Mouse (Mus musculus) limb, embryonic 15.5 days (tissue): ENCODE measurements around the gene Tbc1d9. TPM values are rescaled to one million over a fixed set of nuclear protein-coding genes. Genes with fewer than 3 reads are reported as not detected.

ENCODE experiments used
- ATAC-seq: fragments of 200-750 bp; cut with Nextera tagmentation; 2 replicates; pipeline ENCODE4 v1.8.0; 2017; ENCODE audit warnings: low read depth, moderate TSS enrichment; ENCODE audit not compliant: insufficient number of reproducible peaks, low FRiP score, low TSS enrichment
- H3K27ac ChIP-seq: fragments of 300-500 bp; sonication (generic); 2 replicates; pipeline ENCODE4 v1.5.1; 2015; ENCODE audit warnings: moderate library complexity, mild to moderate bottlenecking, inconsistent platforms
- H3K27me3 ChIP-seq: fragments of 300-500 bp; sonication (generic); 2 replicates; pipeline ENCODE4 v1.6.1; 2015; ENCODE audit warnings: inconsistent platforms
- H3K36me3 ChIP-seq: fragments of 300-500 bp; sonication (generic); 2 replicates; pipeline ENCODE4 v1.6.1; 2015; ENCODE audit warnings: inconsistent platforms
- H3K4me1 ChIP-seq: fragments of 300-500 bp; sonication (generic); 2 replicates; pipeline ENCODE4 v1.6.1; 2015; ENCODE audit warnings: inconsistent platforms
- H3K4me2 ChIP-seq: fragments of 300-500 bp; sonication (generic); 2 replicates; pipeline ENCODE4 v1.6.1; 2015; ENCODE audit warnings: mild to moderate bottlenecking, inconsistent platforms
- H3K4me3 ChIP-seq: fragments of 300-500 bp; sonication (generic); 2 replicates; pipeline ENCODE4 v1.5.1; 2015; ENCODE audit warnings: mild to moderate bottlenecking, inconsistent platforms
- H3K9ac ChIP-seq: fragments of 300-500 bp; sonication (generic); 2 replicates; pipeline ENCODE4 v1.6.1; 2015; ENCODE audit warnings: inconsistent platforms
- H3K9me3 ChIP-seq: fragments of 300-500 bp; sonication (generic); 2 replicates; pipeline ENCODE4 v1.6.1; 2016; ENCODE audit warnings: inconsistent platforms
- WGBS: fragments of 180-500 bp; shearing (Covaris S2); methylation state at CpG from one replicate; pipeline ENCODE4 v1.1.7; 2015; 5-methylcytosine and 5-hydroxymethylcytosine counted together
- polyA plus RNA-seq: library from polyadenylated mRNA; unstranded; fragments of >200 nt; fragmentation: Nextera tagmentation; extraction: Ambion mirVana; gene quantifications from 2 replicates; pipeline ENCODE4 v1.2.1, GENCODE M21; 2015

Tbc1d9 gene
- polyA plus RNA-seq = 0.67 and 1.4 TPM in 2 replicates

DNA sequence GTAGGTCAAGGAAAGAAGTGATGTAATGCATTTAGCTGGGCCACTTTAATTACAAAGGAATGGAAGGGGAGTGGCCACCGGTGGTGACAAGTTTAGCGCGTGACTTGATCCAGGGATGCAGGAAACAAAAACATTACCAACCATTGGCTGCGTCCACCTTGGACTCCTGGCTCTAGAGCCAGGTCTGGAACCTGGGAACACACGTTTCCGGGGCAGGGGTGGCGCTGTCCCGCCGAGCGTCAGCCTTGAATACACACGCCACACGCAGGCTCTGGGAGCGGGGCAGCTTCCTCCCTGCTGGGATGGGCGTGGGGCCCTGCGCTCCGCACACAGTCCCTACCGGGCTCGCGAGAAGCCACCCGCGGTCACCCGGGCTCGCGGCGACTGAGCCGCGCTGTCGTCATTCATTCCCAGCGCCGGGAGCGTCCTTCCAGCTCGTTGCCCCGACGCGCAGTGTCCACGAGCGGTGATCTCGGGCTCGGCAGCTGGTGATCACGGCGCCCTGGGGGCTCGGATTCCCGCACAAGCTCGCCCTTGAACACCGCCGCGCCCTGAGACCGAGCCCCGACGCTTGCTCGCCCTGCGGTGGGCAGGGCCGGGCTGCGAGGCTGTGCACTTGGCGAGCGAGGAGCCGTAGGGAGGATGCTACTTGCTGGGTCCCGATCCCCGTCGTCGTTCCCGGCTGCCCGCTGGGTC, at the start of gene Tbc1d9:
Gene Tbc1d9 (plus strand): TSS at position 118 of the 696 bp plus-strand sequence.
- ATAC-seq = peak; percentile 85; the same call in 1 of the 2 replicates
- WGBS = under 1% methylated on average over 63 of the region's 63 CpGs
- Histone ChIP-seq H3K4me2 (peak within 1 kb of the TSS; percentile 93), H3K4me3 (peak within 1 kb of the TSS; percentile 69), H3K4me1 (peaks cover 13% of the 10 kb centered on the region), H3K9me3 (no peaks in the 10 kb centered on the region), H3K27ac (peak within 1 kb of the TSS; percentile 74), H3K36me3 (no peaks in the 10 kb centered on the region), H3K27me3 (peaks cover 10% of the 10 kb centered on the region; the same call in 1 of the 2 replicates), H3K9ac (peak within 1 kb of the TSS; percentile 72)

DNA sequence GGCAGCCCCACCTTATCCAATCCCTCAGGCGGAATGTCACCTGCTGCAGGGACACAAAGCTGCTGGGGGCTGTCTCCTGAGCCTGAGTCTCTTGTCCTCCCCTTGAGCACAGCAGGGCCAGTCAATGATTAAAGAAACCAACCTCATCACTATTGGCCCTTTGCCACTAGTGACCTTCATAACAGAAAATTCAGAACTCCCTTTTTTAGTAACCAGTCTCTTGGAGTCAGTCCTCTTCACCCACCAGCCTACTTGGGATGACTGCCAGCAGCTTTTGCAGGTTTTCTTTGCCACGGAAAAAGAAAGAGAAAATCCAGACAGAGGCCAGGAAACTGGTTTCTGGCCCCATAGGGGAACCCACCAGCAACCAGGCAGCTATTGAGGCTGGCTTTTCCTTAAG, 30.1 kb upstream of the Tbc1d9 start:
- ATAC-seq = no peak
- no peaks in the 10 kb centered on the region for H3K9me3 ChIP-seq

DNA sequence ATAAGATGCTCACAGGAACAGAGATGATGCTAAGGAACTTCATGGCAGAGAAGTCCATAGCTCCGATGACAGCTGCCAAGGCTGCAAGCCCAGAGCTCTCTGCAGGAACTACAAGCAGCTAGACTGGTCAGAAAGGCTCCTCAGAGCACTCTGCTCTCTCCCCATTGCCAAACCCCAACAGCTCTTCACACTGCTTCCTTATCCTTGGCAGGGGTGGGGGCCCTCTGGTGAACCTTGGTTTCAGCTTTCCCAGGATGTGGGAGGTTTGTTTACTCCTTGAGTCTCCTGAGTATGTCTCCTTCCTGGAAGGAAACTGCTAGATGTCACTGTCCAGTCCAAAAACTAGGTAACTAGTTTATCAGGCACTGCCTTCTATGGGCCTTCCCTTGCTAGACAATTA, 25.1 kb upstream of the Tbc1d9 start:
- Histone ChIP-seq H3K4me3 (no peak overlapping the region), H3K27ac (no peak overlapping the region), H3K9ac (no peak overlapping the region), H3K36me3 (no peaks in the 10 kb centered on the region), H3K4me1 (0 out of 2 replicates have a peak, but pooled peaks cover 5% of the 10 kb centered on the region), H3K9me3 (no peaks in the 10 kb centered on the region), H3K4me2 (no peak overlapping the region), H3K27me3 (no peaks in the 10 kb centered on the region)
- 74% methylated on average over 1 of the region's 1 CpGs for WGBS
- no peak for ATAC-seq

More for the DNA sequence above, 30.1 kb upstream of the Tbc1d9 start:
- Histone ChIP-seq H3K27me3 (no peaks in the 10 kb centered on the region), H3K4me2 (no peak overlapping the region), H3K9ac (no peak overlapping the region), H3K36me3 (no peaks in the 10 kb centered on the region), H3K4me1 (0 out of 2 replicates have a peak, but pooled peaks cover 5% of the 10 kb centered on the region), H3K27ac (no peak overlapping the region), H3K4me3 (no peak overlapping the region)
- 44% methylated on average over 2 of the region's 2 CpGs for WGBS

- no peaks in the 10 kb centered on the region for H3K4me1 ChIP-seq
- H3K36me3 ChIP-seq = no peaks in the 10 kb centered on the region
- no peak for ATAC-seq
- H3K27ac ChIP-seq = no peak overlapping the region
- H3K4me2 ChIP-seq = no peak overlapping the region
- H3K9me3 ChIP-seq = no peaks in the 10 kb centered on the region
- 68% methylated on average over 3 of the region's 3 CpGs for WGBS
- no peak overlapping the region for H3K9ac ChIP-seq
- H3K27me3 ChIP-seq = no peaks in the 10 kb centered on the region
- no peak overlapping the region for H3K4me3 ChIP-seq
These were observed 24.4 kb upstream of the Tbc1d9 start for GRCm38 (mm10) chr8:83140701-83141111.

DNA sequence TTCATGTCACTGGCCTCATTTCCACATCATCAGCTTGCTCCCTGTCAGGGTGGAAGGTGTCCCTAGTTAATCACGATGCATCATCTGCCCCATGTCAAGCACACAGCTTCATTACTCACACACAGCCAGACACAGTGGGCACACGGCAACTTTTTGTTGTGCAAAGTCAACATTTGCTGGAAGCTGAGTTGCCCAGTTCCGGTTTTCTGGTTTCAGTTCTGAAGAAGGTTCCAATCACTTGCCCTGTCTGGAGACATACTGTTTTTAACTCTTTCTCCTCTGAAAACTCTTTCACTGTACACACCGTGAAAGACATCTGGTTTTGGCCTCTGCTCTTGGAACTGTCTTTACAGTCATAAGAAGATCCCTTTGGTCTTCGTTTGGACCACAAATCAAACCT, 23.8 kb upstream of the Tbc1d9 start:
- WGBS = 67% methylated on average over 5 of the region's 5 CpGs
- H3K4me1 ChIP-seq = no peaks in the 10 kb centered on the region
- no peak overlapping the region for H3K4me3 ChIP-seq
- H3K9me3 ChIP-seq = no peaks in the 10 kb centered on the region
- H3K4me2 ChIP-seq = no peak overlapping the region
- H3K27me3 ChIP-seq = no peaks in the 10 kb centered on the region
- no peaks in the 10 kb centered on the region for H3K36me3 ChIP-seq
- no peak overlapping the region for H3K27ac ChIP-seq
- no peak overlapping the region for H3K9ac ChIP-seq
- no peak for ATAC-seq

DNA sequence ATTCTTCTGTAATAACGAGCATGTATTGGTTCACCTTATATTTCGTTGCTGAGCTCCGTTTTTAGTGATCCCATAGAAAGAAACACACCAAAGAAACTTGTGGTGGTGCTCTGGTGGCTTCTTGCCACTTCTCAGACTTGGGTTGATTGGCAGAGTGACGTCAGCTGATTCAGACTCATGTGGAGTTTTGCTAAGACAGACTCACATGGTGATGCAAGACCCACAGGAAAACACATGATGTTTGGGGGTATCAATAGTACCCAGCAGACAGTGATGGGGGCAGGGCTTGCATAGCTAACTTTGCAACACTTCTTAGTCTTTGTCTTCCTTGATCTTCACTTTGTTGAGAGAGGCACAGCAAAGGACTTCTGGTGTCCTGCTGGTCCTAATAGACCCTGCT, 20.6 kb upstream of the Tbc1d9 start:
- H3K4me2 ChIP-seq = no peak overlapping the region
- H3K9me3 ChIP-seq = no peaks in the 10 kb centered on the region
- no peak overlapping the region for H3K4me3 ChIP-seq
- H3K36me3 ChIP-seq = no peaks in the 10 kb centered on the region
- WGBS = 85% methylated on average over 4 of the region's 4 CpGs
- no peak for ATAC-seq
- no peaks in the 10 kb centered on the region for H3K4me1 ChIP-seq
- H3K9ac ChIP-seq = no peak overlapping the region
- H3K27ac ChIP-seq = no peak overlapping the region
- H3K27me3 ChIP-seq = no peaks in the 10 kb centered on the region

GRCm38 (mm10) chr8:83145421-83145820, 19.7 kb upstream of the Tbc1d9 start:
- Histone ChIP-seq H3K4me3 (no peak overlapping the region), H3K27me3 (no peaks in the 10 kb centered on the region), H3K4me1 (no peaks in the 10 kb centered on the region), H3K27ac (no peak overlapping the region), H3K9me3 (no peaks in the 10 kb centered on the region), H3K36me3 (no peaks in the 10 kb centered on the region), H3K9ac (no peak overlapping the region), H3K4me2 (no peak overlapping the region)
- 83% methylated on average over 3 of the region's 3 CpGs for WGBS
- no peak for ATAC-seq

- H3K4me1 ChIP-seq = no peaks in the 10 kb centered on the region
- H3K27ac ChIP-seq = no peak overlapping the region
- ATAC-seq = no peak
- no peak overlapping the region for H3K9ac ChIP-seq
- H3K36me3 ChIP-seq = no peaks in the 10 kb centered on the region
- WGBS = 80% methylated on average over 6 of the region's 6 CpGs
- no peaks in the 10 kb centered on the region for H3K9me3 ChIP-seq
- no peak overlapping the region for H3K4me2 ChIP-seq
- H3K4me3 ChIP-seq = no peak overlapping the region
- no peaks in the 10 kb centered on the region for H3K27me3 ChIP-seq
These were observed 16.0 kb upstream of the Tbc1d9 start for GRCm38 (mm10) chr8:83149124-83149523.

- 50% methylated on average over 1 of the region's 2 CpGs for WGBS
- no peak overlapping the region for H3K4me3 ChIP-seq
- no peaks in the 10 kb centered on the region for H3K27me3 ChIP-seq
- no peak overlapping the region for H3K27ac ChIP-seq
- no peak for ATAC-seq
- no peaks in the 10 kb centered on the region for H3K36me3 ChIP-seq
- no peaks in the 10 kb centered on the region for H3K4me1 ChIP-seq
- no peak overlapping the region for H3K9ac ChIP-seq
- no peak overlapping the region for H3K4me2 ChIP-seq
- H3K9me3 ChIP-seq = no peaks in the 10 kb centered on the region
These were observed 13.1 kb upstream of the Tbc1d9 start for GRCm38 (mm10) chr8:83152055-83152454.

DNA sequence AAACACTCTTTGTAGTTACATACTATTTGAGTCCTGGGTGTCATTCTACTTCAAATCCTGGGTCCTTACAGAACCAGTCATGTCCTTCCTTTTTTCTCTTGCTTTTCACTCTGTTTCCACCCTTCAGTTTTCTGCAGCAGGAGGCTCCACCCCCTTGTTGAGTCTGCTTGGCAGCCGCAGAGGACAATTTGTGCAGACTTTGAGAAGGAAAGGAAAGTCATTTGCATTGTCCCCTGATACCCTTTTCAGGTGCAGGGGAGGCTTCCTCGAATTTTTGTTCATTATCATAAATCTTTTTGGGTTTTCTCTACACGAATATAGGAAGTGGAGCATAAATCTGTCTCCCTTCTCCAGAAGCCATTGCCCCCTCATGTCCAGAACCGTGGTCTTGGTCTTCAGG, 12.7 kb upstream of the Tbc1d9 start:
- H3K36me3 ChIP-seq = no peaks in the 10 kb centered on the region
- no peak overlapping the region for H3K4me2 ChIP-seq
- no peak overlapping the region for H3K27ac ChIP-seq
- H3K4me1 ChIP-seq = no peaks in the 10 kb centered on the region
- H3K4me3 ChIP-seq = no peak overlapping the region
- H3K9me3 ChIP-seq = no peaks in the 10 kb centered on the region
- 55% methylated on average over 4 of the region's 4 CpGs for WGBS
- no peak overlapping the region for H3K9ac ChIP-seq
- H3K27me3 ChIP-seq = no peaks in the 10 kb centered on the region
- no peak for ATAC-seq

DNA sequence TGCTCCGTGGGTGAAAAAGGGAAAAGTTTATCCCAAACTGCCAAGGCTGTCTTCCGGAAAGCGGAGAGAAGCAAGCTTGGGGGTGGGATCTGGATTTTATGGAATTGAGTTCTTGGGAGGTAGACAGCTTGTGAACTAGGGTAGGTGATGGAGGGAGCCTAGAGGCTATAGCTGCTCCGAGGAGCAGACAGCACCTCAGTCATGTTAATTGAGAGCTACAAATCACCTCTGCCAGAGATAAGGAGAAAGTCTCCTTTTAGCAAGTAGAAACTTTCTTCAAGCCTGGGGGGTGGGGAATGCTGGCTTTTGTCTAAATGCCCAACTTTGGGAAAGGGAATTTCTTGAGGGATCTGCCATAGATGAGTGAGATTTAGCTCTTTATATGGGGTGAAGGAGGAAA, 10.0 kb upstream of the Tbc1d9 start:
- H3K36me3 ChIP-seq = no peaks in the 10 kb centered on the region
- no peak for ATAC-seq

GRCm38 (mm10) chr8:83158971-83159370, 6.2 kb upstream of the Tbc1d9 start:
- no peaks in the 10 kb centered on the region for H3K9me3 ChIP-seq
- WGBS = 56% methylated on average over 3 of the region's 3 CpGs
- H3K9ac ChIP-seq = no peak overlapping the region
- H3K36me3 ChIP-seq = no peaks in the 10 kb centered on the region
- no peak overlapping the region for H3K4me3 ChIP-seq
- ATAC-seq = no peak
- no peak overlapping the region for H3K4me2 ChIP-seq
- no peaks in the 10 kb centered on the region for H3K4me1 ChIP-seq
- no peak overlapping the region for H3K27ac ChIP-seq
- H3K27me3 ChIP-seq = 0 out of 2 replicates have a peak, but pooled peaks cover 4% of the 10 kb centered on the region

More for the DNA sequence above, 10.0 kb upstream of the Tbc1d9 start:
- no peaks in the 10 kb centered on the region for H3K4me1 ChIP-seq
- 10% methylated on average over 4 of the region's 4 CpGs for WGBS
- no peaks in the 10 kb centered on the region for H3K27me3 ChIP-seq
- no peak overlapping the region for H3K27ac ChIP-seq
- H3K9me3 ChIP-seq = no peaks in the 10 kb centered on the region
- H3K4me2 ChIP-seq = no peak overlapping the region
- H3K9ac ChIP-seq = no peak overlapping the region
- H3K4me3 ChIP-seq = no peak overlapping the region
